Mouse (Mus musculus): Measurements from ENCODE around the gene Nfia.

DNA sequence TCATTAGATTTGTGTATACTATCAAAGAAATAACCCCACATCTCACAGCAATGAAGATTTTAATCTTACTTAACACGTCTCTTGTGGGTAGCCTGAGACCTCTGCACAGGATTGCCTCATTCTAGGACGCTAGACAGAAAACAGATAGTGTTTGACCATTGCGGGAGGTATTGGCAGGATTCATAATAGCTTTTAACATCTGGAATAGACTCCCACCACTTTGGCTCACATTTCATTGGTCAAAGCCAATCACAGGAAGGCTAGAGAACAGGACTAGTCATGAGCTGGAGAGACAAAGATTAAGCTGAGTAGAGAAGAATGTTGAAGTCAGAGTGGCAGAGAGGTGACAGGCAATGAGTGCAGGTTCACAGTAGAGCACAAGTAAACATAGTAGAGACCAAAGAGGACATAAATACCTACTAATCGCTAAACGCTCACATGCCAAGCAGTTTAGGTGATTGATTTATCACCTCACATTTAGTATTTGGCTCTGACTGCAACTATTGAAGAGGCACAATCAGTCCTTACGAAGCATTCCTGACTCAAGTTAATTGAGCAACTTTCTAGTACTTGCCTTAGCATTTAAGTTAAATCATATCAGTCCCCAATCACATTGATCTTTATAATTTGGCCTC lies 348.3 kb downstream of the Nfia start:
- TF ChIP-seq GATA1 (IDR thresholded peaks at IDR 0.05; ENCODE audit: borderline replicate concordance, low read length) (no peak), FLI1 (IDR thresholded peaks at IDR 0.05; ENCODE audit: low read length) (no peak)
